Mouse (Mus musculus) ovary, postnatal 10 days (tissue): ENCODE data around the gene Neu2.

Experiments
- DNase-seq: peaks from one replicate; pipeline ENCODE4 v3.0.0; 2022; ENCODE audit warnings: low spot score

Neu2 gene

DNA sequence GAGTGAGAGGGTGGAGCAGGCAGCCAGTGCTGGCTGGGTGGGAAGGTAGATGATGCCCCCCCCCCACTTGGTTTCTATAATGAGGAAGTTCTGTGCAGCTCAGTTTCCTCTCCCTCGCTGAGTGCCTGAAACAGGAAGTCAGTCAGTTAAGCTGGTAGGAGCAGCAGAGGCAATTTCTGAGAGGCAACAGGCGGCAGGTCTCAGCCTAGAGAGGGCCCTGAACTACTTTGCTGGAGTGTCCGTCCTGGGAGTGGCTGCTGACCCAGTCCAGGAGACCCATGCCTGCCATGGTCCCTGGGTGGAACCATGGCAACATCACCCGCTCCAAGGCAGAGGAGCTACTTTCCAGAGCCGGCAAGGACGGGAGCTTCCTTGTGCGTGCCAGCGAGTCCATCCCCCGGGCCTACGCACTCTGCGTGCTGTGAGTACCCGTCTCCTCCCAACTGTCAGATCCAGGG lies 110.6 kb downstream of the Neu2 start, which contains the start of gene Inpp5d:
Inpp5d (plus strand) TSS at position 102 of the 458 bp plus-strand sequence.
- no peak for DNase-seq

DNA sequence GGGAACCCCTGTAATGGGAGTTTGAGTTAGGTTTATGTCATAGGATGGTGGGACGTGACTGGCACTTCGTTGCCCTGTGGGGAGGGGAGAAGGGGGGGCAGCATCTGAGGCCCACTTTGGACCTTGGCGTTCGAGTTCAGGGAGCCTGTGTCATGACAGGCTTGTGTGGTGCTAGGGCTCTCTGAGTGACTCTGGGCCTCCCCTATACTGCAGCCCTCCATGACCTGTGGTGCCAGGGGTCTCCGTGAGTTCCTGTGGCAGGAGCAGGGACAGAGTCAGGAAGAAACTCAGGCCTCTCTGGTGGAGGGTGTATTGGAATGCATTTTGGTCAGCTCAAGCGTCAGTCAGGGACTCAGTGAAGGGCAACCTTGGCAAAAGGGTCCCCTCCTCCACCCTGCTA lies 111.0 kb downstream of the Neu2 start:
- no peak for DNase-seq

DNA sequence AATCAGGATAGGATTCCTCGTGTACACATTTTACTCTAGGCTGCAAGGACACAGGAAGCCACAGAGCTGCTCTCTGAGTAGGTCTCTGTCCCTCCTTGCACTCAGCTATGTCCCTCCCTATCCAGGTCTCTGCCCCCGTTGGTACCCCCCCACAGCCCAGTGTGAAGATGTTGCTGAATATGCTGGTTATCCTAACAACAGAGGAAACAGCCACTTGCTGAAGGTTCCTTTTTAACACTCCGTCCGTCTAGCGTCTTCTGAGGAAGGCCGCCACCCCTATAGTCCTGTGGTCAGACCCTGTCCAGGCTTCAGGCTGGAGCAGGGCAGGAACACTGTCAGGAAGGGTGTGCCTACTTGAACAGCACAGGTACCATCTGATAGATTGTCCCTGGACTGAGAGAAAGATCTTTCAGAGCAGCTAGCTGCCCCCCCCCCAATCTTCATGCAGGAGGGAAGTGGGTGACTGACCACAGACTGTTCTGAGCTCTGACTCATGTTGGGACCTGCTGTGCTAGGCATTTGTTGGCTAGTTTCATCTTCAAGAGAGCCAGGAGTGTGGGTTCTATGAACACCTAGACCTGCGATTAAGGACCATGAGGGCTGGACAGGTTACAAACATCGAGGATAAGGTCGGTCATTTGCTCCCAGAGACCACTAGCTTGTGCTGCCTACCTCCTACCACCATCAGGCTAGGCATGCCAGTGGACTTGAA lies 111.6 kb downstream of the Neu2 start:
- DNase-seq: no peak

DNA sequence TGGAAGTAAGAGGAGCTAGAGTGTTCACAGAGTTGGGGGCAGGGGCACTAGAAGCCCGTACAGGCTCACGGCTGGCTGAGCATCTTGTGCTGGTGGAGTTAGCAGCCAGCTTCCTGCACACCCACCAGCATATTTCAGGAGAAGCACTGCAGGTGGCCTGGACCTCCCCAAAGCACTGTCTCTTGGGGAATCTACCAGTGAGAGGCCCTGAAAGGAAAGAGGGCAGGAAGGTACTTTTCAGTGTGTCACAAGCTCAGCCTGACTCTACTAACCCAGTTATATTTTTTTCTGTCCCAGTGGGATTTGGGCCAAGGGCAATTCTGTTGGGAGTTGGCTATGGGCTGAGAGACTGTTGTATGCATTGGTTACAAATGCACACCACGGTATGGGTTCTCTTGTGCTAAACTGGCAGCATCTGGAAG lies 112.2 kb downstream of the Neu2 start:
- DNase-seq: no peak

DNA sequence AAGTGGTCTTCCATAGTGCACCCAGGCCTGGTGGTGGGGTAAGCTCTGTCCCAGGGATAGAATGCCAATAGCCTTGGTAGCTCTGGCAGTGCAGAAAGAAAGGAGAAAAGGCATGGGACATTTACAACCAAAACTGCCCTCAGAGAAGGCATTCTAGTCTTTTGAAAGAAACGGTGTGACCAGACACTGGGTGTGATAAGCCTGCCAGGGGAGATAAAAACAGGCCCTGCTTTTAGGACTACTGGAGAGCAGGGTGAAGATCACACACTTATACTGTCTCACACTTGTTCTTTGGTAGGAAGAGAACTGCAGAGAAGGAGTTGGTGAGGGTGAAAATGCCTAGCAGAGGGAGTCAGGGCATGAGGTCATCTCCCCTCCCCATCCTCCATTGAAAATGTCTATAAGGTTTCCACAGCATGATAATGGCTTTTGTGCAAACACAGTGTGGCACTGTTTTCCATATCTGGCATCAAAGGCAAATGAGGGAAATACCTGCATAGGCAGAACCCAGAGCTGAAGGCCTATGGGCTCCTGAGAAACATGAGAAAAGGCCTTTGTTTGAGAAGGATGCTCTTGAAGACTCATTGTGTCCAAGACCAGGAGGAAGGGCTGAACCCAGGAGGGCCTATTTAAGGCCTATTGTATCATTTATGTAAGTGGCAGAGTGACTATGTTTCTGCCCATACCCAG lies 114.4 kb downstream of the Neu2 start:
- DNase-seq: no peak

DNA sequence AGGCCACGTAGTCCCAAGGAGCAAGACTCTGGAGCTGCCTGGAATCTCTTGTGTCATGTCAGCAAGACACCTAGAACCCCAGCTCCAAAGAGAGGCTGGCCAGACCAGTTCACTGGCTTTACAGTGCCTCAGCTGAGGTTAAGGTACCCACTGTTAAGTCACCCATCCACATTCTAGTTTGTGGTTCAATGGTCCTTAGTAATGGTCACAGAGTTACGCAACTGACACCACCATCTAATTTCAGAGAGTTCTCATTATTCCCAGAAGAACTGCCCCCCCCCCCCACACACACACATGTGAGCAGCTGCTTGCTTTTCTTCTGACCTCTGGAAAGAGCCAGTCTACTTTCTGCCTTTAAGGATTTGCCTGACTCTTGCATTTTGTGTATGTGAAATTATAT lies 115.1 kb downstream of the Neu2 start:
- no peak for DNase-seq

GRCm38 (mm10) chr1:87625254-87626025 lies 115.8 kb downstream of the Neu2 start:
- DNase-seq: no peak

DNA sequence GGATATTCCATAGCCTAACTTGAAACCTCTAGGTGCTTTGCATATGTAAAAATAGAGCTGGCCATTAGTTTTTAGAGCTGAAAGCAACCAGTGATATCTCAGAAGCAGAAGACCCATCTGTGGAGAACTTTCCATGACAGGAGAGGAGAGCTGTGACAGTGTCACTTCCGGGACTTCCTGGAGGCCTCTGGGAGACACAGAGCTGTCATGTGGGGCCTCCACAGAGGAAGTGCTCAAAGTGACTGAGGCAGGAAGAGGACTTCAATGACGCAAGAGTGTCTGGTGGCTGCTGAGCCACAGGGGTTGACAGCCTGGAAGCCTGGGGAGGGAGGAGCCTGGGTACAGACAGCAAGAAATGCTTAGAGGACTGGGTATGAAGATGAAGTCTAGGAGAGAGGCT lies 116.7 kb downstream of the Neu2 start:
- no peak for DNase-seq

DNA sequence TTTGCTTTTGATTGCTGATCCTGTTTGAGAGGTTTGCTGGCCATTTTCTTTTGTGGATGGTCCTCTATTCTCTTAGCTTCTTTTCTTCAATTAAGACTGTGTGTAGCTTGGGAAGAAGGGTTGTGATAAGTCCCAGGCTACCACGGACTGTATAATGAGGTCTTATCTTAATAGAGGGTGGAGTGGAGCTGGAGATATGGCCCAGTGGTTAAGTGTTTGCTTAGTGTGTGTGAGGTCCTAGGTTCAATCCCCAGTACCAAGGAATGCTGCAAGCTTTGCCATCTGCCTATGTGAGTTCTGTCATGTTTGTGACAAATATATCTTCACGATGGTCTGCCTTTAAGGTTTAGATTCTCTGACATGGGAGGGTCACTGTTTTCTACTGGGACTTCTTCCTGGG lies 118.4 kb downstream of the Neu2 start:
- DNase-seq: no peak

GRCm38 (mm10) chr1:87631584-87631983 lies 121.9 kb downstream of the Neu2 start:
- DNase-seq: no peak

DNA sequence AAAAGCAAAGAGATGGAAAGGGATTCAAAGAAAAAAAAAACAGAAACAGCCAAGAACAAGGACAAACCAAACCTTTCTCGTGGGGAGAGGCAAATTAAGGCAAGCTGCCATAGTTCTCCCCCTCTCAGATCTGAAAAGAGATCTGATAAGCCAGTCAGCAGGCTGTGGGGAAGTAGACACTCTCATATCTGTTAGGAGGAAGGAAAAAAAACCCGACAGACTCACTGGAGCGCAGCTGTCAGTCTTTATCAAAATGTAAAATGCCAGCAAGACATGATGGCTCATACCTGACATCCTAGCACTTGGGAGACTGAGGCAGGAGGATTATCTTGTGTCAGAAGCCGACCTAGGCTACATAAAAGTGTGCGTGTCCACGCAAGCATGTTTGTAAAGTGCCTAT lies 122.5 kb downstream of the Neu2 start:
- no peak for DNase-seq

- no peak for DNase-seq
Measured at GRCm38 (mm10) chr1:87636716-87637117, 127.0 kb downstream of the Neu2 start.

GRCm38 (mm10) chr1:87637121-87637877 lies 127.6 kb downstream of the Neu2 start:
- no peak for DNase-seq

- no peak for DNase-seq
Measured at GRCm38 (mm10) chr1:87637878-87638600, 128.3 kb downstream of the Neu2 start.

GRCm38 (mm10) chr1:87639724-87640123 lies 130.0 kb downstream of the Neu2 start:
- no peak for DNase-seq

- DNase-seq: no peak
Measured at GRCm38 (mm10) chr1:87640165-87640661, 130.5 kb downstream of the Neu2 start.

- DNase-seq: no peak
Measured at GRCm38 (mm10) chr1:87643016-87643415, 133.3 kb downstream of the Neu2 start.

- DNase-seq: no peak
Measured at GRCm38 (mm10) chr1:87645041-87645440, 135.4 kb downstream of the Neu2 start.

DNA sequence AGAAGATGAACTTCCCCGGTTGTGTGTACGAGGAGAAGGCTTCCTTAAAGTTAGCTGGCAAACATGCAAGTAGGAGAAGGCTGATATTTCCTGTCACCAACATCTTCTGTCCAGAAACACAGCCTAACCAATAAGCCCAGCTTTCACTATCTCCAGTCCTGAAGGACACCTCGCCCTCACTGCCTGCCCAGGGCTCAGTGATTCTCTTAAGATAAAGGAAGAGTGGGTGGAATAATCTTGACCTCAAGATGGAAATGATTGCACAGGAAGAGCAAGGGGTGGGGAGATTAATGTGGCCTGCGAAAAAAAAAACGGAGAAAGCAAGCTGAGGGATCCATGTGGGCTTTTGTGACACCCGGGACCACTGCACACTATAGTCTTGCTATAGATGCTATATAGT lies 136.1 kb downstream of the Neu2 start:
- no peak for DNase-seq
